Comparison of ENCODE assay signal across 29 mouse cellular contexts in genomic region chr10:121623670-121624069, GRCm38 (mm10). TPM values are rescaled to one million over a fixed set of nuclear protein-coding genes. Genes with fewer than 3 reads are reported as not detected.
A peak's percentile ranks its signal among the peaks of the same experiment; 100 is the strongest.
DNase-seq lines count a peak whose midpoint lies in the region; ATAC-seq and TF ChIP-seq lines count a peak whose summit lies in the region.
"Had no signal": no experiment of that assay in that cellular context is flagged by ENCODE, and none has a peak within 500 bp of the region (broad histone marks: within the 10 kb centered on the region; RNA-seq: fewer than 3 reads in every experiment).

No protein-coding gene starts in this region.

- no peaks in the 10 kb centered on the region for H3K27me3 ChIP-seq in lung, postnatal 0 days (replicated peaks; ENCODE audit: insufficient read depth, low read length)
- no peaks in the 10 kb centered on the region for H3K27me3 ChIP-seq in myocyte (ENCODE audit: control insufficient read depth, insufficient read depth, insufficient read length)
- H3K27me3 ChIP-seq: heart, embryonic 15.5 days; liver, embryonic 15.5 days; midbrain, embryonic 15.5 days; neural tube, embryonic 13.5 days had no signal

- H3K79me2 ChIP-seq in myocyte (ENCODE audit: control insufficient read depth, insufficient read depth), result peaks cover 66% of the 10 kb centered on the region

- H3K9ac ChIP-seq in lung, postnatal 0 days (replicated peaks; ENCODE audit: low read depth), result no peak overlapping the region
- H3K9ac ChIP-seq: heart, embryonic 15.5 days; hindbrain, embryonic 14.5 days; midbrain, embryonic 15.5 days; neural tube, embryonic 13.5 days had no signal

- ATAC-seq in lung, postnatal 0 days, result no peak
- ATAC-seq in granulocyte monocyte progenitor cell, adult 5-6 weeks (replicated peaks; ENCODE audit: poor library complexity, severe bottlenecking), result 0 out of 2 replicates have a peak, but pooled peaks have one; percentile 11
- ATAC-seq: CD4-positive, CD25-positive, alpha-beta regulatory T cell, adult 4 months; forebrain, embryonic 16.5 days; inflammation-experienced regulatory T-cells, adult 6 months; midbrain, embryonic 15.5 days had no signal

- peaks cover 13% of the 10 kb centered on the region; the same call in 1 of the 2 replicates for H3K36me3 ChIP-seq in lung, postnatal 0 days (ENCODE audit: insufficient read depth, low read length)
- peaks cover 29% of the 10 kb centered on the region for H3K36me3 ChIP-seq in myocyte (ENCODE audit: control insufficient read depth, insufficient read depth)

- H3ac ChIP-seq in myocyte (ENCODE audit: control insufficient read depth, insufficient read length), result no peak overlapping the region

- TF ChIP-seq POLR2A in myocyte (IDR thresholded peaks at IDR 0.05; ENCODE audit: insufficient read length, low read depth), result no peak

- H3K27ac ChIP-seq in lung, postnatal 0 days (ENCODE audit: low read length), result no peak overlapping the region
- H3K27ac ChIP-seq: embryonic facial prominence, embryonic 10.5 days; heart, embryonic 15.5 days; hindbrain, embryonic 14.5 days; left cerebral cortex, adult 2 months; midbrain, embryonic 15.5 days; neural tube, embryonic 13.5 days; stomach, postnatal 0 days had no signal

- no peak for TF ChIP-seq EP300 in lung, postnatal 0 days (IDR thresholded peaks at IDR 0.05)

- H3K4me1 ChIP-seq in lung, postnatal 0 days (ENCODE audit: insufficient read depth, low read depth, low read length), result no peaks in the 10 kb centered on the region; the same call in 1 of the 2 replicates

- DNase-seq in adrenal gland, postnatal 10 days, result peak; percentile 15
- no peak for DNase-seq in adrenal gland, adult 2 months
- peak; percentile 56 for DNase-seq in lung, postnatal 0 days (ENCODE audit: low spot score)
- no peak for DNase-seq in lung, postnatal 14 days
- DNase-seq in urinary bladder, postnatal 25 days (ENCODE audit: low spot score), result no peak
- no peak for DNase-seq in urinary bladder, postnatal 4 days (ENCODE audit: low spot score in 2 of 2)
- DNase-seq: cerebellum, adult 11-12 months; cerebellum, postnatal 10 days; gastrocnemius, postnatal 14 days; heart, postnatal 4 days; kidney, adult 18-20 months; kidney, postnatal 4 days; layer of hippocampus, adult 9-11 months; thymus, adult 2 months; thymus, postnatal 4 days had no signal

- no peak overlapping the region for H3K4me3 ChIP-seq in lung, postnatal 0 days (ENCODE audit: low read depth, low read length)
- H3K4me3 ChIP-seq in myocyte, result peak overlapping the region; percentile 90
- H3K4me3 ChIP-seq: left cerebral cortex, adult 2 months; midbrain, embryonic 15.5 days; neural tube, embryonic 13.5 days had no signal

- 56% methylated on average over 7 of the region's 7 CpGs for WGBS in lung, postnatal 0 days

- H3K4me2 ChIP-seq in lung, postnatal 0 days (replicated peaks; ENCODE audit: low read depth, low read length), result no peak overlapping the region
- peak overlapping the region; percentile 86 for H3K4me2 ChIP-seq in myocyte (ENCODE audit: low read depth)
- H3K4me2 ChIP-seq: midbrain, embryonic 15.5 days had no signal

- TF ChIP-seq CTCF in lung, postnatal 0 days (IDR thresholded peaks at IDR 0.05), result no peak

- H3K9me3 ChIP-seq in lung, postnatal 0 days (ENCODE audit: low read length), result no peaks in the 10 kb centered on the region
- H3K9me3 ChIP-seq: embryonic facial prominence, embryonic 10.5 days; heart, embryonic 15.5 days; liver, embryonic 15.5 days; midbrain, embryonic 15.5 days; neural tube, embryonic 13.5 days had no signal

TF ChIP-seq in myocyte, 11 proteins besides CTCF, POLR2A, EP300 and RAD21:
- no peak for TF ChIP-seq TCF12 (IDR thresholded peaks at IDR 0.05; ENCODE audit: insufficient read depth, poor library complexity, severe bottlenecking)
- peak; percentile 38 for TF ChIP-seq POLR2AphosphoS2 (IDR thresholded peaks at IDR 0.05; ENCODE audit: insufficient read length, low read depth)
- no peak for TF ChIP-seq MAX (IDR thresholded peaks at IDR 0.05; ENCODE audit: low read depth)

RNA-seq across cellular contexts. Expression of gene Xpot, which starts 2.5 kb away (rescaled TPM):
- total RNA-seq in adrenal gland, postnatal 10 days (2021), result 10 to 100 TPM; 44.9 to 48.2 TPM
- 10 to 100 TPM; 62.1 to 72.7 TPM for total RNA-seq in adrenal gland, adult 2 months (2021)
- 70.2 and 92.4 TPM in 2 replicates for polyA plus RNA-seq in adrenal gland, adult 2 months (2012; rRNA removed)
- 19.9 and 25.7 TPM in 2 replicates for polyA plus RNA-seq in lung, postnatal 0 days (2015; fragmentation: Nextera tagmentation; extraction: Ambion mirVana)
- 69.6 and 73.3 TPM in 2 replicates for total RNA-seq in granulocyte monocyte progenitor cell, adult 5-6 weeks (2014; fragmentation: Nextera tagmentation)
- total RNA-seq in granulocyte monocyte progenitor cell, adult 5-6 weeks (2017), result 93.8 and 105 TPM in 2 replicates
- 78.6 TPM for polyA plus RNA-seq in myocyte (2012; fragmentation: generic; extraction: Trizol)

RNA-seq across cellular contexts. Expression of gene D930020B18Rik, which starts 17.7 kb away (rescaled TPM):
- not detected for total RNA-seq in adrenal gland, postnatal 10 days (2021)
- total RNA-seq in adrenal gland, adult 2 months (2021), result not detected
- not detected in 2 replicates for polyA plus RNA-seq in adrenal gland, adult 2 months (2012; rRNA removed)
- 0.44 and 0.48 TPM in 2 replicates for polyA plus RNA-seq in lung, postnatal 0 days (2015; fragmentation: Nextera tagmentation; extraction: Ambion mirVana)
- not detected in 2 replicates for total RNA-seq in granulocyte monocyte progenitor cell, adult 5-6 weeks (2014; fragmentation: Nextera tagmentation)
- 2.5 TPM in 1 of 2 replicates, not detected in the other for total RNA-seq in granulocyte monocyte progenitor cell, adult 5-6 weeks (2017)
- polyA plus RNA-seq in myocyte (2012; fragmentation: generic; extraction: Trizol), result not detected
- total RNA-seq: gastrocnemius, postnatal 14 days; heart, adult 8-10 months; heart, postnatal 4 days had no signal
- polyA plus RNA-seq: liver, embryonic 15.5 days had no signal

RNA-seq across cellular contexts. Expression of gene Tbk1, which starts 37.1 kb away (rescaled TPM):
- 10 to 100 TPM; 32.4 to 38.4 TPM for total RNA-seq in adrenal gland, postnatal 10 days (2021)
- 10 to 100 TPM; 37.8 to 45.9 TPM for total RNA-seq in adrenal gland, adult 2 months (2021)
- 3.5 and 3.7 TPM in 2 replicates for polyA plus RNA-seq in adrenal gland, adult 2 months (2012; rRNA removed)
- polyA plus RNA-seq in lung, postnatal 0 days (2015; fragmentation: Nextera tagmentation; extraction: Ambion mirVana), result 25.9 and 28.0 TPM in 2 replicates
- 69.1 and 70.9 TPM in 2 replicates for total RNA-seq in granulocyte monocyte progenitor cell, adult 5-6 weeks (2014; fragmentation: Nextera tagmentation)
- total RNA-seq in granulocyte monocyte progenitor cell, adult 5-6 weeks (2017), result 53.0 and 67.7 TPM in 2 replicates
- 9.0 TPM for polyA plus RNA-seq in myocyte (2012; fragmentation: generic; extraction: Trizol)

Comparison
In these comparisons a context has a peak if more than half of its experiments do, and no peak if none do; other contexts are left out.
1. DNase-seq: peak in adrenal gland, postnatal 10 days (single experiment) and lung, postnatal 0 days (single experiment); none in adrenal gland, adult 2 months (single experiment), lung, postnatal 14 days (single experiment), urinary bladder, postnatal 25 days (single experiment) and urinary bladder, postnatal 4 days (0 of 2).